Mouse (Mus musculus): ENCODE data around the gene Fxyd4. TPM values are rescaled to one million over a fixed set of nuclear protein-coding genes. Genes with fewer than 3 reads are reported as not detected.

Gene Fxyd4
- polyA plus RNA-seq (2015; fragmentation: Nextera tagmentation; extraction: Ambion mirVana): 2.7 and 4.7 TPM in 2 replicates

- Histone ChIP-seq H3K4me2 (replicated peaks) (no peak within 1 kb of the TSS), H3K36me3 (no peaks in the 10 kb centered on the region), H3K9me3 (no peaks in the 10 kb centered on the region), H3K27me3 (no peaks in the 10 kb centered on the region), H3K9ac (no peak within 1 kb of the TSS), H3K4me1 (peaks cover 9% of the 10 kb centered on the region), H3K4me3 (no peak within 1 kb of the TSS), H3K27ac (no peak within 1 kb of the TSS)
- ATAC-seq (ENCODE audit: low FRiP score, low read depth): no peak
- 72% methylated on average over 10 of the region's 10 CpGs for WGBS
Observed at GRCm38 (mm10) chr6:117937222-117937932, at the start of gene Fxyd4. Fxyd4 (minus strand) TSS chr6:117937692.

GRCm38 (mm10) chr6:117987173-117987572 is 49.7 kb upstream of the Fxyd4 start:
- Histone ChIP-seq H3K9ac (no peak overlapping the region), H3K4me1 (no peaks in the 10 kb centered on the region), H3K27me3 (no peaks in the 10 kb centered on the region), H3K36me3 (no peaks in the 10 kb centered on the region), H3K9me3 (no peaks in the 10 kb centered on the region), H3K4me3 (no peak overlapping the region), H3K27ac (no peak overlapping the region), H3K4me2 (replicated peaks) (no peak overlapping the region)
- WGBS: 52% methylated on average over 5 of the region's 5 CpGs
- no peak for ATAC-seq (ENCODE audit: low FRiP score, low read depth)

GRCm38 (mm10) chr6:117966729-117967128 is 29.2 kb upstream of the Fxyd4 start:
- H3K9me3 ChIP-seq: peaks cover 4% of the 10 kb centered on the region; the same call in 1 of the 2 replicates
- H3K36me3 ChIP-seq: no peaks in the 10 kb centered on the region
- no peak overlapping the region for H3K4me2 ChIP-seq (replicated peaks)
- H3K4me1 ChIP-seq: no peaks in the 10 kb centered on the region
- no peak overlapping the region for H3K9ac ChIP-seq
- WGBS: 20% methylated on average over 9 of the region's 9 CpGs
- no peak overlapping the region for H3K4me3 ChIP-seq
- no peak for ATAC-seq (ENCODE audit: low FRiP score, low read depth)
- no peak overlapping the region for H3K27ac ChIP-seq
- H3K27me3 ChIP-seq: no peaks in the 10 kb centered on the region

GRCm38 (mm10) chr6:117963201-117963600 is 25.7 kb upstream of the Fxyd4 start:
- H3K4me2 ChIP-seq (replicated peaks): no peak overlapping the region
- 79% methylated on average over 3 of the region's 3 CpGs for WGBS
- ATAC-seq (ENCODE audit: low FRiP score, low read depth): no peak

GRCm38 (mm10) chr6:117956851-117957501 is 19.5 kb upstream of the Fxyd4 start:
- Histone ChIP-seq H3K27me3 (no peaks in the 10 kb centered on the region), H3K4me1 (no peaks in the 10 kb centered on the region), H3K9ac (no peak overlapping the region), H3K9me3 (no peaks in the 10 kb centered on the region), H3K36me3 (no peaks in the 10 kb centered on the region), H3K4me3 (no peak overlapping the region), H3K4me2 (replicated peaks) (no peak overlapping the region), H3K27ac (no peak overlapping the region)
- ATAC-seq (ENCODE audit: low FRiP score, low read depth): no peak
- 26% methylated on average over 14 of the region's 14 CpGs for WGBS

More at GRCm38 (mm10) chr6:117963201-117963600, 25.7 kb upstream of the Fxyd4 start:
- Histone ChIP-seq H3K4me1 (no peaks in the 10 kb centered on the region), H3K4me3 (no peak overlapping the region), H3K27ac (no peak overlapping the region), H3K9ac (no peak overlapping the region), H3K9me3 (0 out of 2 replicates have a peak, but pooled peaks cover 4% of the 10 kb centered on the region), H3K36me3 (no peaks in the 10 kb centered on the region), H3K27me3 (no peaks in the 10 kb centered on the region)

- 61% methylated on average over 6 of the region's 6 CpGs for WGBS
- no peaks in the 10 kb centered on the region for H3K27me3 ChIP-seq
Observed at GRCm38 (mm10) chr6:117956161-117956560, 18.7 kb upstream of the Fxyd4 start.

GRCm38 (mm10) chr6:117952330-117952729 is 14.8 kb upstream of the Fxyd4 start:
- Histone ChIP-seq H3K4me3 (no peak overlapping the region), H3K27ac (no peak overlapping the region), H3K27me3 (no peaks in the 10 kb centered on the region), H3K9me3 (no peaks in the 10 kb centered on the region), H3K36me3 (no peaks in the 10 kb centered on the region), H3K4me2 (replicated peaks) (no peak overlapping the region), H3K4me1 (no peaks in the 10 kb centered on the region), H3K9ac (no peak overlapping the region)
- no peak for ATAC-seq (ENCODE audit: low FRiP score, low read depth)
- 89% methylated on average over 4 of the region's 4 CpGs for WGBS

More at GRCm38 (mm10) chr6:117956161-117956560, 18.7 kb upstream of the Fxyd4 start:
- no peak for ATAC-seq (ENCODE audit: low FRiP score, low read depth)
- H3K9ac ChIP-seq: no peak overlapping the region
- H3K4me1 ChIP-seq: no peaks in the 10 kb centered on the region
- H3K4me3 ChIP-seq: no peak overlapping the region
- H3K9me3 ChIP-seq: no peaks in the 10 kb centered on the region
- H3K27ac ChIP-seq: no peak overlapping the region
- H3K36me3 ChIP-seq: no peaks in the 10 kb centered on the region
- H3K4me2 ChIP-seq (replicated peaks): no peak overlapping the region

- Histone ChIP-seq H3K27me3 (no peaks in the 10 kb centered on the region), H3K4me3 (no peak overlapping the region), H3K36me3 (no peaks in the 10 kb centered on the region), H3K9me3 (no peaks in the 10 kb centered on the region), H3K4me2 (replicated peaks) (no peak overlapping the region), H3K4me1 (no peaks in the 10 kb centered on the region), H3K27ac (no peak overlapping the region), H3K9ac (no peak overlapping the region)
- ATAC-seq (ENCODE audit: low FRiP score, low read depth): no peak
- WGBS: 73% methylated on average over 2 of the region's 2 CpGs
Observed at GRCm38 (mm10) chr6:117943899-117944298, 6.4 kb upstream of the Fxyd4 start.

- H3K4me3 ChIP-seq: no peak overlapping the region
- no peaks in the 10 kb centered on the region for H3K4me1 ChIP-seq
- no peak overlapping the region for H3K4me2 ChIP-seq (replicated peaks)
- no peak overlapping the region for H3K9ac ChIP-seq
- H3K36me3 ChIP-seq: no peaks in the 10 kb centered on the region
- H3K27ac ChIP-seq: no peak overlapping the region
- no peaks in the 10 kb centered on the region for H3K9me3 ChIP-seq
- ATAC-seq (ENCODE audit: low FRiP score, low read depth): no peak
- no peaks in the 10 kb centered on the region for H3K27me3 ChIP-seq
- 84% methylated on average over 10 of the region's 10 CpGs for WGBS
Observed at GRCm38 (mm10) chr6:117942769-117943168, 5.3 kb upstream of the Fxyd4 start.

GRCm38 (mm10) chr6:117938951-117939350 is 1.5 kb upstream of the Fxyd4 start:
- Histone ChIP-seq H3K9ac (no peak overlapping the region), H3K27me3 (no peaks in the 10 kb centered on the region), H3K36me3 (no peaks in the 10 kb centered on the region), H3K27ac (no peak overlapping the region), H3K4me1 (peaks cover 5% of the 10 kb centered on the region), H3K4me3 (no peak overlapping the region), H3K9me3 (no peaks in the 10 kb centered on the region), H3K4me2 (replicated peaks) (no peak overlapping the region)
- WGBS: 86% methylated on average over 10 of the region's 10 CpGs
- ATAC-seq (ENCODE audit: low FRiP score, low read depth): no peak

GRCm38 (mm10) chr6:117935681-117936612 is 1.5 kb downstream of the Fxyd4 start:
- H3K4me3 ChIP-seq: no peak overlapping the region
- WGBS: 91% methylated on average over 14 of the region's 14 CpGs
- no peak overlapping the region for H3K4me2 ChIP-seq (replicated peaks)
- H3K27me3 ChIP-seq: no peaks in the 10 kb centered on the region
- H3K27ac ChIP-seq: no peak overlapping the region
- ATAC-seq (ENCODE audit: low FRiP score, low read depth): no peak
- no peak overlapping the region for H3K9ac ChIP-seq
- H3K36me3 ChIP-seq: no peaks in the 10 kb centered on the region
- no peaks in the 10 kb centered on the region for H3K9me3 ChIP-seq
- H3K4me1 ChIP-seq: peaks cover 9% of the 10 kb centered on the region

- no peak overlapping the region for H3K4me3 ChIP-seq
- peak; percentile 5; the same call in 1 of the 2 replicates for ATAC-seq (ENCODE audit: low FRiP score, low read depth)
Observed at GRCm38 (mm10) chr6:117934301-117934700, 3.2 kb downstream of the Fxyd4 start.

More at GRCm38 (mm10) chr6:117934301-117934700, 3.2 kb downstream of the Fxyd4 start:
- Histone ChIP-seq H3K27ac (no peak overlapping the region), H3K36me3 (peaks cover 9% of the 10 kb centered on the region), H3K4me2 (replicated peaks) (no peak overlapping the region), H3K27me3 (no peaks in the 10 kb centered on the region), H3K9ac (no peak overlapping the region), H3K9me3 (no peaks in the 10 kb centered on the region), H3K4me1 (peaks cover 9% of the 10 kb centered on the region)
- 54% methylated on average over 6 of the region's 6 CpGs for WGBS
